Mouse (Mus musculus): Measurements from ENCODE around the gene Gramd1a.

Gene Gramd1a

GRCm38 (mm10) chr7:31151301-31152241 lies 4.1 kb downstream of the Gramd1a start:
- in situ Hi-C loops (cut with MseI, MboI) = no loop called here

- in situ Hi-C loops (cut with MseI, MboI) = no loop called here
Measured at GRCm38 (mm10) chr7:31150566-31151300, 5.0 kb downstream of the Gramd1a start.

GRCm38 (mm10) chr7:31149751-31150565 lies 5.7 kb downstream of the Gramd1a start:
- in situ Hi-C loops (cut with MseI, MboI) = no loop called here

- in situ Hi-C loops (cut with MseI, MboI) = no loop called here
Measured at GRCm38 (mm10) chr7:31149271-31149670, 6.4 kb downstream of the Gramd1a start.

GRCm38 (mm10) chr7:31148756-31149155 lies 6.9 kb downstream of the Gramd1a start:
- in situ Hi-C loops (cut with MseI, MboI) = no loop called here

GRCm38 (mm10) chr7:31148086-31148485 lies 7.6 kb downstream of the Gramd1a start:
- in situ Hi-C loops (cut with MseI, MboI) = no loop called here

GRCm38 (mm10) chr7:31145596-31146160 lies 10.0 kb downstream of the Gramd1a start:
- in situ Hi-C loops (cut with MseI, MboI) = no loop called here

GRCm38 (mm10) chr7:31144886-31145285 lies 10.8 kb downstream of the Gramd1a start:
- in situ Hi-C loops (cut with MseI, MboI) = no loop called here

GRCm38 (mm10) chr7:31140941-31141340 lies 14.8 kb downstream of the Gramd1a start:
- in situ Hi-C loops (cut with MseI, MboI) = no loop called here

- in situ Hi-C loops (cut with MseI, MboI) = no loop called here
Measured at GRCm38 (mm10) chr7:31140302-31140701, 15.4 kb downstream of the Gramd1a start.

GRCm38 (mm10) chr7:31139765-31140164 lies 15.9 kb downstream of the Gramd1a start:
- in situ Hi-C loops (cut with MseI, MboI) = no loop called here

- in situ Hi-C loops (cut with MseI, MboI) = no loop called here
Measured at GRCm38 (mm10) chr7:31135717-31136116, 20.0 kb downstream of the Gramd1a start.

GRCm38 (mm10) chr7:31131866-31132265 lies 23.8 kb downstream of the Gramd1a start:
- in situ Hi-C loops (cut with MseI, MboI) = loop anchor here in 1 of 2 experiments (5.0 kb wide), 1 partner anchor 40 kb away; no protein-coding TSS in a partner anchor

- in situ Hi-C loops (cut with MseI, MboI) = loop anchor here in 1 of 2 experiments (5.0 kb wide), 1 partner anchor 41 kb away; no protein-coding TSS in a partner anchor
Measured at GRCm38 (mm10) chr7:31130841-31131240, 24.9 kb downstream of the Gramd1a start.

GRCm38 (mm10) chr7:31130197-31130596 lies 25.5 kb downstream of the Gramd1a start:
- in situ Hi-C loops (cut with MseI, MboI) = loop anchor here in 1 of 2 experiments (5.0 kb wide), 1 partner anchor 42 kb away; no protein-coding TSS in a partner anchor

- in situ Hi-C loops (cut with MseI, MboI) = no loop called here
Measured at GRCm38 (mm10) chr7:31128157-31128705, 27.5 kb downstream of the Gramd1a start.

GRCm38 (mm10) chr7:31126851-31127724 lies 28.6 kb downstream of the Gramd1a start, which contains the start of gene Scn1b:
Gene Scn1b, minus strand, starts transcription at chr7:31127003.
- in situ Hi-C loops (cut with MseI, MboI) = no loop called here

GRCm38 (mm10) chr7:31126211-31126751 lies 29.4 kb downstream of the Gramd1a start:
- in situ Hi-C loops (cut with MseI, MboI) = no loop called here

- in situ Hi-C loops (cut with MseI, MboI) = no loop called here
Measured at GRCm38 (mm10) chr7:31125116-31125515, 30.6 kb downstream of the Gramd1a start.

Data from mouse trophoblast stem cell (cell line).